Mouse (Mus musculus) intestine, embryonic 15.5 days (tissue): ENCODE results near the gene Med11. TPM values are rescaled to one million over a fixed set of nuclear protein-coding genes. Genes with fewer than 3 reads are reported as not detected.

Experiments used
- ATAC-seq: fragments of 200-750 bp; cut with Nextera tagmentation; 2 replicates; pipeline ENCODE4 v1.8.0; 2017; ENCODE audit warnings: moderate TSS enrichment, moderate library complexity
- H3K27ac ChIP-seq: fragments of 300-500 bp; sonication (generic); 2 replicates; pipeline ENCODE4 v1.5.1; 2015; ENCODE audit warnings: mild to moderate bottlenecking, inconsistent platforms
- H3K27me3 ChIP-seq: fragments of 300-500 bp; sonication (generic); replicated peaks from 2 replicates; pipeline ENCODE4 v1.6.1; 2015; ENCODE audit warnings: inconsistent platforms
- H3K36me3 ChIP-seq: fragments of 300-500 bp; sonication (generic); 2 replicates; pipeline ENCODE4 v1.6.1; 2015; ENCODE audit warnings: inconsistent platforms
- H3K4me1 ChIP-seq: fragments of 300-500 bp; sonication (generic); replicated peaks from 2 replicates; pipeline ENCODE4 v1.6.1; 2015; ENCODE audit warnings: inconsistent platforms
- H3K4me2 ChIP-seq: fragments of 300-500 bp; sonication (generic); replicated peaks from 2 replicates; pipeline ENCODE4 v1.6.1; 2015; ENCODE audit warnings: mild to moderate bottlenecking, inconsistent platforms
- H3K4me3 ChIP-seq: fragments of 300-500 bp; sonication (generic); replicated peaks from 2 replicates; pipeline ENCODE4 v1.5.1; 2015; ENCODE audit warnings: inconsistent platforms
- H3K9ac ChIP-seq: fragments of 300-500 bp; sonication (generic); 2 replicates; pipeline ENCODE4 v1.6.1; 2015; ENCODE audit warnings: inconsistent platforms
- H3K9me3 ChIP-seq: fragments of 300-500 bp; sonication (generic); 2 replicates; pipeline ENCODE4 v1.6.1; 2016; ENCODE audit warnings: inconsistent platforms
- WGBS: fragments of 180-500 bp; shearing (Covaris S2); methylation state at CpG from one replicate; pipeline ENCODE4 v1.1.7; 2015; 5-methylcytosine and 5-hydroxymethylcytosine counted together
- polyA plus RNA-seq: library from polyadenylated mRNA; unstranded; fragments of >200 nt; fragmentation: Nextera tagmentation; extraction: Ambion mirVana; gene quantifications from 2 replicates; pipeline ENCODE4 v1.2.1, GENCODE M21; 2015

Gene Med11
- polyA plus RNA-seq, 1 experiment from 2014 or later, result 39.9 TPM

DNA sequence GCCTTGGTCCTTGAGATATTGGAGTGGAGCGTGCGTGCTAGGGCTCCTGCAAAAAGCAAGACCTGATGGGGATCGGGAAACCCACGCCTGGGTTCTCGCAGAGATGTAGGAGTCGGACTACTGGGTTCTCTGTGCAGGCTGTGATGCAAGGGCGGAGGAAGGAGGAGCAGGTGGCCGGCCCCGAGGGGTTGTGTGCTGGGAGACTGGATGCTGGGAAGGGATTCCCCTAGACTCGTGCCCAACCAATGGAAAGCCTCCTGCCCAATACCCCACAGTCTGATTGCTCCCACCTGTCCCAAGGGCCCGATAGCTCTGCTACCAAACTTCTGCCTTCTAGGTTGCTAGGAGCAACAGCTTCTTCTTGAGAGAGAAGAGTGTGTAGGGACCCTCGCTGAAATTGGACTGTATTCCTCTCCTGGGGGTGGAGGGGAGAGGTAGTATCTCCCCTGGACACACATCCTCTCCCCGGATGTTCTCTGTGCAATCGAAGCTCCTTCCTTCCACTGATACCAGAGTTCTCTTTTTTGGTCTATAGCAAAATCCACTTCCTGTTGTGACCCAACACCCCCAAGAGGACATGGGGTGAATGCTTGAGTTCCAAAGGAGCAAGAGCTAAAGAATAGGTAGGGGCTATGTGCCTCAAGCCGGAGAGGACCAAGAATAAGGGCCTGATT, 18.7 kb upstream of the Med11 start:
- peaks cover 12% of the 10 kb centered on the region for H3K4me1 ChIP-seq
- no peak; the same call in 1 of the 2 replicates for ATAC-seq

DNA sequence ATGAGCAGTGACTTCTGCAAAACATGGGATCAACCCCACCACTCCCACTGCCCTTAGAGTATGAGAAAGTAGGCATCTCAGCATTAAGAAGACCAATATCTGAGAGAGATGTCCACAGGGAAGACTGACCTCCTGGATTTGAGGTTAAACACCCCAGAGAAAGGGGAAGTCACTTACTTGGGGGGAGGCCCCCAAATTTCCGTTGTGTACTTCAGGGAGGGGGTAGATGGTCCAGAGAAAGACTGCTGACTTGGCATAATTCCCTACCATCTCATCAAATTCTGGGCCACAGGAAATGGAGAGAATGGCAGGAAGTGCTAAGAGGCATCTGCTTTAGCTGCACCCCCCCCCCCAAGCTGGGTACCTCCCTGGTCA, 18.2 kb upstream of the Med11 start:
- peak overlapping the region; percentile 88 for H3K4me2 ChIP-seq
- ATAC-seq, result no peak
- H3K4me3 ChIP-seq, result peak overlapping the region; percentile 75
- no peak overlapping the region for H3K9ac ChIP-seq
- no peaks in the 10 kb centered on the region for H3K9me3 ChIP-seq
- 90% methylated on average over 1 of the region's 1 CpGs for WGBS
- no peaks in the 10 kb centered on the region for H3K36me3 ChIP-seq
- H3K27me3 ChIP-seq, result no peaks in the 10 kb centered on the region
- peaks cover 12% of the 10 kb centered on the region for H3K4me1 ChIP-seq
- H3K27ac ChIP-seq, result no peak overlapping the region

More for the DNA sequence above, 18.7 kb upstream of the Med11 start:
- H3K27me3 ChIP-seq, result no peaks in the 10 kb centered on the region
- peak overlapping the region; percentile 73 for H3K9ac ChIP-seq
- no peaks in the 10 kb centered on the region for H3K36me3 ChIP-seq
- peak overlapping the region; percentile 88 for H3K4me2 ChIP-seq
- 10% methylated on average over 15 of the region's 15 CpGs for WGBS
- no peaks in the 10 kb centered on the region for H3K9me3 ChIP-seq
- H3K27ac ChIP-seq, result peak overlapping the region; percentile 78
- H3K4me3 ChIP-seq, result peak overlapping the region; percentile 75

DNA sequence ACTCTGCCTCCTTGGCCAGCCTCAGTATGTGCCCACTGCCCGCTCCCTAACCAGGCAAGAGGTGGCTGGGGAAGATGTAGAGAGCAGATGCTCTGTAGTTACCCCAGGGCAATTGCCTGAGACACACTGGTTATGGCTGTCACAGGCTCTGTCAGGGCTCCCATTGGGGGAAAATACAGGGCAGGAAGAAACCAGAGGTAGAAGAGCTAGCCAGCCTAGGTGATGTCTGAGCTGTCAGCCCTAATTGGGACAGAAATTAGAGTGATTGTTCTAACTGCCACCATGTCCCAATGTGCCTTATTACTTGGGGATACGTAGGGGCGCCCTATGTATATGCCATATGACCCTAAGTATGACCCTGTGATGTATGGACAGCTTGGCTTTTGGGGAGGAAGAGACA, 17.8 kb upstream of the Med11 start:
- Histone ChIP-seq H3K9me3 (no peaks in the 10 kb centered on the region), H3K9ac (no peak overlapping the region), H3K27ac (no peak overlapping the region), H3K4me1 (peaks cover 12% of the 10 kb centered on the region), H3K4me2 (peak overlapping the region; percentile 88), H3K27me3 (no peaks in the 10 kb centered on the region), H3K36me3 (peaks cover 1% of the 10 kb centered on the region; the same call in 1 of the 2 replicates), H3K4me3 (0 out of 2 replicates have a peak overlapping the region, but pooled peaks have one; percentile 75)
- WGBS, result 92% methylated on average over 3 of the region's 3 CpGs
- ATAC-seq, result no peak

DNA sequence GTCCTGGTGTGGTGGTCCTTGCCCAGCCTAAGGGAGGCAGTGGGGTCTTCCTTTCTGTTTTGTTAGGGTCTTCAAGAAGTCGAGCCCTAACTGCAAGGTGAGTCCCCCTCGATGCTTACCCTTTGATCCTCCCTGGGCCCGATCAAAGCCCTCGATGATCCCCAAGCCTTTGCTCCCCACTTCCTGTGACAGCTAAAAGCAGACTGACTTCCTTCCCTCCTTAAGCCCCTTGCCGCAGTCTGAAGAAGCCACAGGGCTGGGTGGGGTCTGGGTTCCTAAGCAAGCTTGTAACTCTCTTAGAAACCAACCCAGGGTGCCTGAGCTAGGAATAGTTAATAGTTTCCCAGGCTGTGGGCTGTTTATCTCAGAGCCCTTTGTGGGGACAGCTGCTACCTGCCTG, 16.2 kb upstream of the Med11 start:
- no peak for ATAC-seq
- Histone ChIP-seq H3K4me1 (peaks cover 12% of the 10 kb centered on the region), H3K9me3 (no peaks in the 10 kb centered on the region), H3K27ac (no peak overlapping the region), H3K4me3 (no peak overlapping the region), H3K4me2 (0 out of 2 replicates have a peak overlapping the region, but pooled peaks have one; percentile 9), H3K27me3 (no peaks in the 10 kb centered on the region), H3K9ac (no peak overlapping the region), H3K36me3 (peaks cover 8% of the 10 kb centered on the region; the same call in 1 of the 2 replicates)
- 67% methylated on average over 5 of the region's 5 CpGs for WGBS

GRCm38 (mm10) chr11:70437426-70437825, 14.3 kb upstream of the Med11 start:
- Histone ChIP-seq H3K9ac (no peak overlapping the region), H3K4me1 (peaks cover 12% of the 10 kb centered on the region), H3K27ac (no peak overlapping the region), H3K4me2 (no peak overlapping the region), H3K36me3 (peaks cover 8% of the 10 kb centered on the region; the same call in 1 of the 2 replicates), H3K4me3 (no peak overlapping the region), H3K9me3 (no peaks in the 10 kb centered on the region), H3K27me3 (no peaks in the 10 kb centered on the region)
- WGBS, result 79% methylated on average over 6 of the region's 6 CpGs
- ATAC-seq, result no peak

GRCm38 (mm10) chr11:70438728-70439374, 12.9 kb upstream of the Med11 start:
- Histone ChIP-seq H3K27ac (no peak overlapping the region), H3K4me2 (no peak overlapping the region), H3K27me3 (no peaks in the 10 kb centered on the region), H3K36me3 (peaks cover 8% of the 10 kb centered on the region; the same call in 1 of the 2 replicates), H3K4me3 (no peak overlapping the region), H3K9ac (no peak overlapping the region), H3K4me1 (peaks cover under 1% of the 10 kb centered on the region; the same call in 1 of the 2 replicates), H3K9me3 (no peaks in the 10 kb centered on the region)
- 85% methylated on average over 7 of the region's 7 CpGs for WGBS
- no peak for ATAC-seq

- H3K9me3 ChIP-seq, result no peaks in the 10 kb centered on the region
- H3K4me2 ChIP-seq, result no peak overlapping the region
- no peak overlapping the region for H3K9ac ChIP-seq
- WGBS, result 75% methylated on average over 4 of the region's 4 CpGs
- H3K36me3 ChIP-seq, result peaks cover 8% of the 10 kb centered on the region; the same call in 1 of the 2 replicates
- no peak for ATAC-seq
- no peaks in the 10 kb centered on the region for H3K27me3 ChIP-seq
- H3K27ac ChIP-seq, result no peak overlapping the region
- no peak overlapping the region for H3K4me3 ChIP-seq
- H3K4me1 ChIP-seq, result no peaks in the 10 kb centered on the region
These were observed 11.1 kb upstream of the Med11 start for GRCm38 (mm10) chr11:70440637-70441036.

DNA sequence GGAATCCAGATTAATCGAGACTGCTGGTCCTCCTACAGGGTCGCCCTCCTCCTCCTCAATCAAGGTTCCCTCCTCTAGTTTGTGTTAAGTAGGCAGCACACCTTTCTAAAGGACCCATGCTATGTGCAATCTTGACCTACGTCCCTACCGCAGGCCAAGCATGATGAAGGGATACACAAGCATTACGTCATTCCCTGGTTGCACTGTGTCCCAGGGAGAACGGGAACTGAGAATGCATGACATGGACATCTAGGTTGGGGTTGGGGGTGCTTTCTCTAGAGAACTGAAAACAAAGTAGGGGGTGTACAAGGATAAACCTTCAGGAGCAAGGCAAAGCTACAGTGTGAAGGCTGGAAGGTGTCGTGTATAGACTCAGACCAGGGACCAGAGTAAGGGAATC, 9.8 kb upstream of the Med11 start:
- no peak overlapping the region for H3K9ac ChIP-seq
- no peak overlapping the region for H3K27ac ChIP-seq

DNA sequence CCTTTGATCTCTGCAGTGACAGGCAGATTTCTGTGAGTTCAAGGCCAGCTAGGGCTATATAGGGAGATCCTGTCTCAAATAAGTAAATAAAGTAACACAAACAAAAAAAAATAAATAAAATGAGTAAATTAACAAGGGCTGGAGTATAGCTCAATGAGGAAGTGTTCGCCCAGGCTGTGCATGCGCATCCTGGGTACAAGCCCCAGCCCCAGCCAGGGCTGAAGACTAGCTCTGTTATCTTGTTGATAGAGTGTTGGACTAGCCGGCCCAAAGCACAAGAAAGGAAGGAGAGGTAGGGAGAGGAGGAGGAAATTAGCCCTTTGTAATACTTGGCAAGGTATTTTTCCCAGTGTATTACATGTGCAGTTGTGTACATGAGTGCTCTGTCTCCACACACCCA, 7.8 kb upstream of the Med11 start:
- Histone ChIP-seq H3K9ac (no peak overlapping the region), H3K9me3 (no peaks in the 10 kb centered on the region), H3K27ac (no peak overlapping the region), H3K4me1 (no peaks in the 10 kb centered on the region), H3K4me3 (no peak overlapping the region), H3K27me3 (no peaks in the 10 kb centered on the region), H3K36me3 (peaks cover 6% of the 10 kb centered on the region; the same call in 1 of the 2 replicates), H3K4me2 (no peak overlapping the region)
- WGBS, result 67% methylated on average over 3 of the region's 3 CpGs
- no peak for ATAC-seq

More for the DNA sequence above, 9.8 kb upstream of the Med11 start:
- 88% methylated on average over 7 of the region's 7 CpGs for WGBS
- ATAC-seq, result no peak
- peaks cover 8% of the 10 kb centered on the region; the same call in 1 of the 2 replicates for H3K36me3 ChIP-seq
- H3K27me3 ChIP-seq, result no peaks in the 10 kb centered on the region
- H3K4me3 ChIP-seq, result no peak overlapping the region
- H3K4me2 ChIP-seq, result no peak overlapping the region
- no peaks in the 10 kb centered on the region for H3K9me3 ChIP-seq
- no peaks in the 10 kb centered on the region for H3K4me1 ChIP-seq

- H3K4me1 ChIP-seq, result no peaks in the 10 kb centered on the region
- 0 out of 2 replicates have a peak, but pooled peaks cover 3% of the 10 kb centered on the region for H3K36me3 ChIP-seq
- no peak overlapping the region for H3K4me3 ChIP-seq
- H3K27ac ChIP-seq, result no peak overlapping the region
- H3K27me3 ChIP-seq, result no peaks in the 10 kb centered on the region
- H3K9ac ChIP-seq, result no peak overlapping the region
- no peaks in the 10 kb centered on the region for H3K9me3 ChIP-seq
- ATAC-seq, result peak; percentile 25; the same call in 1 of the 2 replicates
- 61% methylated on average over 6 of the region's 6 CpGs for WGBS
- no peak overlapping the region for H3K4me2 ChIP-seq
These were observed 7.1 kb upstream of the Med11 start for GRCm38 (mm10) chr11:70444667-70445066.

GRCm38 (mm10) chr11:70446756-70447155, 5.0 kb upstream of the Med11 start:
- no peak for ATAC-seq
- Histone ChIP-seq H3K27ac (no peak overlapping the region), H3K4me2 (no peak overlapping the region), H3K9ac (no peak overlapping the region), H3K4me1 (no peaks in the 10 kb centered on the region), H3K9me3 (no peaks in the 10 kb centered on the region), H3K27me3 (no peaks in the 10 kb centered on the region), H3K4me3 (no peak overlapping the region), H3K36me3 (no peaks in the 10 kb centered on the region)
- WGBS, result 53% methylated on average over 3 of the region's 3 CpGs

- Histone ChIP-seq H3K27me3 (no peaks in the 10 kb centered on the region), H3K9me3 (no peaks in the 10 kb centered on the region), H3K27ac (no peak overlapping the region), H3K4me2 (no peak overlapping the region), H3K4me1 (no peaks in the 10 kb centered on the region; the same call in 1 of the 2 replicates), H3K4me3 (no peak overlapping the region), H3K9ac (no peak overlapping the region), H3K36me3 (no peaks in the 10 kb centered on the region)
- no peak for ATAC-seq
- 81% methylated on average over 1 of the region's 1 CpGs for WGBS
These were observed 4.3 kb upstream of the Med11 start for GRCm38 (mm10) chr11:70447373-70447772.
